Mouse (Mus musculus) midbrain, embryonic 14.5 days (tissue): ENCODE data around the gene Prex1. TPM values are rescaled to one million over a fixed set of nuclear protein-coding genes. Genes with fewer than 3 reads are reported as not detected.
A peak's percentile ranks its signal among the peaks of the same experiment; 100 is the strongest.

Experiments used
- ATAC-seq: fragments of 200-750 bp; cut with Nextera tagmentation; 2 replicates; pipeline ENCODE4 v1.8.0; 2017; ENCODE audit warnings: moderate number of reproducible peaks, moderate library complexity; ENCODE audit not compliant: low FRiP score, low TSS enrichment
- DNase-seq: peaks from one replicate; pipeline ENCODE4 v3.0.0-alpha.2; 2015
- H3K27ac ChIP-seq: fragments of 300-500 bp; sonication (generic); replicated peaks from 2 replicates; pipeline ENCODE4 v1.5.1; 2014; ENCODE audit warnings: mild to moderate bottlenecking, low read depth, low read length, moderate library complexity
- H3K27me3 ChIP-seq: fragments of 300-500 bp; sonication (generic); 2 replicates; pipeline ENCODE4 v1.6.1; 2014; ENCODE audit warnings: low read length, control low read depth, mixed read lengths; ENCODE audit not compliant: control insufficient read depth, insufficient read depth
- H3K36me3 ChIP-seq: fragments of 300-500 bp; sonication (generic); 2 replicates; pipeline ENCODE4 v1.6.1; 2014; ENCODE audit warnings: low read length, control low read depth; ENCODE audit not compliant: control insufficient read depth, insufficient read depth
- H3K4me1 ChIP-seq: fragments of 300-500 bp; sonication (generic); 2 replicates; pipeline ENCODE4 v1.6.1; 2014; ENCODE audit warnings: mild to moderate bottlenecking, antibody characterized with exemption, low read length, control low read depth; ENCODE audit not compliant: control insufficient read depth, insufficient read depth
- H3K4me2 ChIP-seq: fragments of 300-500 bp; sonication (generic); 2 replicates; pipeline ENCODE4 v1.6.1; 2014; ENCODE audit warnings: mild to moderate bottlenecking, low read length, moderate library complexity
- H3K4me3 ChIP-seq: fragments of 300-500 bp; sonication (generic); replicated peaks from 2 replicates; pipeline ENCODE4 v1.5.1; 2014; ENCODE audit warnings: low read depth, low read length
- H3K9ac ChIP-seq: fragments of 300-500 bp; sonication (generic); replicated peaks from 2 replicates; pipeline ENCODE4 v1.6.1; 2014; ENCODE audit warnings: mild to moderate bottlenecking, low read length, moderate library complexity
- H3K9me3 ChIP-seq: fragments of 300-500 bp; sonication (generic); 2 replicates; pipeline ENCODE4 v1.6.1; 2016; ENCODE audit warnings: low read length, control low read depth, mixed read lengths; ENCODE audit not compliant: control insufficient read depth
- WGBS: fragments of 180-500 bp; shearing (Covaris S2); extraction: QIAGEN DNeasy Blood & Tissue Kit; methylation state at CpG from one replicate; pipeline ENCODE4 v1.1.7; 2014; 5-methylcytosine and 5-hydroxymethylcytosine counted together
- polyA plus RNA-seq: library from polyadenylated mRNA; unstranded; fragments of >200 nt; fragmentation: Nextera tagmentation; extraction: Ambion mirVana; gene quantifications from 2 replicates; pipeline ENCODE4 v1.2.1, GENCODE M21; 2014

Prex1 gene
- polyA plus RNA-seq, 1 experiment from 2014 or later, result 24.2 TPM

DNA sequence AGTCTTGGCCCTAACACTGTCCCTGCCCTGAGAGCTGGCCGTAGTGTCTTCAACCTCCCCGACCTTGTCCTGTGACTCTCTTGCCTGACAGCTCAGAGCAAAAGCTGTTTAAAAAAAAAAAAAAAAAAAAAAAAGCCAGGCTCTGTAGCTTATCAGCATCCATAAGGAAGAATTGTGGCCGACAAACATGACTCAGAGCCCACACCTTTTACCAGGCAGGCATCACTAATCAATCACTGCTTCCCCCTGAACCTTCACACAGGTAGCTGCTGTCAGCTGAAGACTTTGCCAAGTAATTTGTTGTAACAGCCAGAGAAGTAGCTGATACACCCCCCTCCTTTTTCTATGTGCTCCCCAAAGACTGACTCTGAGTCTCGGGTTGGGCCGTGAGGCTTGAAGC, 140.0 kb downstream of the Prex1 start:
- WGBS, result 89% methylated on average over 5 of the region's 5 CpGs
- H3K27ac ChIP-seq, result no peak overlapping the region
- no peaks in the 10 kb centered on the region for H3K9me3 ChIP-seq
- no peak overlapping the region for H3K4me2 ChIP-seq
- no peaks in the 10 kb centered on the region for H3K4me1 ChIP-seq
- no peaks in the 10 kb centered on the region for H3K27me3 ChIP-seq
- no peak overlapping the region for H3K9ac ChIP-seq
- no peak overlapping the region for H3K4me3 ChIP-seq
- H3K36me3 ChIP-seq, result peaks cover 10% of the 10 kb centered on the region; the same call in 1 of the 2 replicates
- DNase-seq (no peak), ATAC-seq (no peak)

DNA sequence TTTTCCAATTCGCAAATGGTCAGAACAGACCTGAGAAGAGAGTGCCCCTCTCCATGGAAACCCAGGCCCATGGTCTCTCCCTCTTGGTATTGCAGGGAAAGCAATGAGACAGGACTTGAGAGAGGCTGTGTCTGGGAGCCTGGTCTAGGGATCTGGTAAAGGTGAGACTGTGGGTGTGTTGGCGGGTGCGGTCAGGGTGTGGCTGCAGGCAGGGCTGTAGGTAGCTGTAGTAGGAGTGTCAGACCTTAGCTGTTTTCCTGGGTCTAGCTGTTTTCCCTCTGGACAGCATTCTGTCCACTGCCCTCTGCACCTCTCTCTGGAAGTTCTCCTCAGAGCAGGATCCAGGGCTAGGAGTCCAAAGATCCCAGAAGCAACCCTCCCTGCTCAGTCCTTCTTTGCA, 141.3 kb downstream of the Prex1 start:
- Histone ChIP-seq H3K27ac (no peak overlapping the region), H3K4me1 (no peaks in the 10 kb centered on the region), H3K4me3 (no peak overlapping the region), H3K9ac (no peak overlapping the region), H3K9me3 (no peaks in the 10 kb centered on the region), H3K27me3 (no peaks in the 10 kb centered on the region), H3K36me3 (peaks cover 18% of the 10 kb centered on the region; the same call in 1 of the 2 replicates), H3K4me2 (no peak overlapping the region)
- WGBS, result 98% methylated on average over 3 of the region's 3 CpGs
- ATAC-seq (no peak), DNase-seq (no peak)

DNA sequence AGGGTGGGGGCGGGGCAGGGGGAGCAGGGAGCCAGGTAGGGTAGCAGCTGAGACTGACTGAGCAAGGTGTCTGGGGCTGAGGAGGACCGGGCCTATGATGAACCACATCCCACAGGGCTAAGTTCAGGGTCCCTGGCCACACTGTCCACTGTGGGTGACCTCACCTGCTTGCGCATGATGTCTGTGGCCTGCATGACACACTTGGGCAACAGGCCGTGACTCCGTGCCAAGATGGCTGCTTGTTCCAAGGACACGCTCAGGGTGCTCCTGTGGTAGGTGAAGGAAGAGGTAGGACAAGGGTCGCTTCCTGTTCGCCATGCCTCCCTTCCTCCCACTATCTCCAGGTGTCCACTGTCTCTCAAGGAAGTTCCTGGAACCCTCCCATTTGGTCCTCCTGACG, 144.4 kb downstream of the Prex1 start:
- Histone ChIP-seq H3K4me1 (no peaks in the 10 kb centered on the region), H3K4me3 (no peak overlapping the region), H3K36me3 (peaks cover 22% of the 10 kb centered on the region; the same call in 1 of the 2 replicates), H3K9me3 (no peaks in the 10 kb centered on the region), H3K4me2 (no peak overlapping the region), H3K27ac (no peak overlapping the region), H3K9ac (no peak overlapping the region), H3K27me3 (no peaks in the 10 kb centered on the region)
- DNase-seq, result no peak
- 94% methylated on average over 9 of the region's 9 CpGs for WGBS
- ATAC-seq, result no peak

DNA sequence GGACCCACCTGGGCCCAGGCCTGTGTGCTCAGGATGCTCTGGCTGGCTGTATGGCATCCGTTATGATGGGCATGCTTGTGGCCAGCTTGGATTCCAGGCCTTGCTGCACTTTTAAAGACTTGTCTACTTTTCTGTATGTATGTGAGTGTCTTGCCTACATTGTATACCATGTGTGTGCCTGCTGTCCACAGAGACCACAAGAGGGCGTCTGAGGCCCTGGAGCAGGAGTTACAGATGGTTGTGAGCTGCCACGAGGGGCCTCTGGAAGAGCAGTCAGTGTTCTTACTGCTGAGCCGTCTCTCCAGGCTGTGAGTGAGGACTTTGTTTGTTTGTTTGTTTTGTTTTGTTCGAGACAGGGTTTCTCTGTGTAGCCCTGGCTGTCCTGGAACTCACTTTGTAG, 148.1 kb downstream of the Prex1 start:
- Histone ChIP-seq H3K4me2 (no peak overlapping the region), H3K36me3 (peaks cover 17% of the 10 kb centered on the region; the same call in 1 of the 2 replicates), H3K9me3 (no peaks in the 10 kb centered on the region), H3K4me1 (no peaks in the 10 kb centered on the region), H3K27me3 (no peaks in the 10 kb centered on the region), H3K9ac (no peak overlapping the region), H3K4me3 (no peak overlapping the region), H3K27ac (no peak overlapping the region)
- ATAC-seq (no peak), DNase-seq (no peak)
- WGBS, result 82% methylated on average over 5 of the region's 5 CpGs

DNA sequence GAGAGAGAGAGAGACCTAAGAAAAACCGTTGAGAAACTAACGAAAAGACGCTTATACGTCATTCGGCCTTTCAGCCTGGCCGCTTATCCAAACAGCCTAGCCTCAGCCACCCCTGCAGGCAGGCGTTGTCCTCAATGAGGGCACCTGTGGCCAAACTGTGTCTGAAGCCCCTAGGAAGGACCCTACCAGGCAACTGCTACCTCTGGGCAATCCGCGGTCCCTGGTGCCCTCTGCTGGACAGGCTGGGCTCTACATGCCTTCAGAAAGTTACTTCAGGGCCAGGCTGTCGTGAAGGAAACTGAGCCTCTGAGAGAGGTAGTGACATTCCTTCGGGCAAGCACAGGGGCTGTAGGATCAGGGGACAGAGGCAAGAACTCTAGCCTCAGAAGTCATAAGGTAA, 149.2 kb downstream of the Prex1 start:
- no peak overlapping the region for H3K27ac ChIP-seq
- no peaks in the 10 kb centered on the region for H3K27me3 ChIP-seq
- ATAC-seq, result peak; percentile 60; the same call in 1 of the 2 replicates
- no peak overlapping the region for H3K4me3 ChIP-seq
- 7% methylated on average over 11 of the region's 11 CpGs for WGBS
- H3K4me2 ChIP-seq, result no peak overlapping the region
- H3K4me1 ChIP-seq, result peaks cover 4% of the 10 kb centered on the region
- peak; percentile 84 for DNase-seq
- no peak overlapping the region for H3K9ac ChIP-seq
- H3K9me3 ChIP-seq, result no peaks in the 10 kb centered on the region
- H3K36me3 ChIP-seq, result peaks cover 12% of the 10 kb centered on the region; the same call in 1 of the 2 replicates

DNA sequence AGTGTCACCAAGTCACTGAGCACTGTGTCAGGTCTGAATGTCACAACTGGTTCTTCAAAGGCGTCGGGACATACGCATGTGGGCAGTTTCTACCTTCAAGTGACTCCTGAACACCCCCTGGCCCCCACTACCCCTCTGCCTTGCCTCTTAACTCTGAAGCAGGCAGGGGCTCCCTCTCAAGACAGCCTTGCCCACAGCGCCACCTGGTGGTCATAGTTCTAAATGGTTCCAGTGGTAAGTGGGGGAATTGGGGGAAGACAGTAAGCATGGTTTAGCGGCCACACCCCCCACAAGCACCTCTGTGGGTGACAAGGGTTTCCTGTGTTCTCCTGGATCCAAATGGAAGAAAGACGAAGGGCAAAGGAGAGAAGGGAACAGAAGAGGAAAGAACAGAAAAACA, 149.7 kb downstream of the Prex1 start:
- Histone ChIP-seq H3K4me1 (peaks cover 10% of the 10 kb centered on the region), H3K36me3 (peaks cover 12% of the 10 kb centered on the region; the same call in 1 of the 2 replicates), H3K4me2 (no peak overlapping the region), H3K9ac (no peak overlapping the region), H3K9me3 (no peaks in the 10 kb centered on the region), H3K27me3 (no peaks in the 10 kb centered on the region), H3K27ac (no peak overlapping the region), H3K4me3 (no peak overlapping the region)
- ATAC-seq, result peak; percentile 62
- WGBS, result 12% methylated on average over 6 of the region's 6 CpGs
- peak; percentile 93 for DNase-seq

DNA sequence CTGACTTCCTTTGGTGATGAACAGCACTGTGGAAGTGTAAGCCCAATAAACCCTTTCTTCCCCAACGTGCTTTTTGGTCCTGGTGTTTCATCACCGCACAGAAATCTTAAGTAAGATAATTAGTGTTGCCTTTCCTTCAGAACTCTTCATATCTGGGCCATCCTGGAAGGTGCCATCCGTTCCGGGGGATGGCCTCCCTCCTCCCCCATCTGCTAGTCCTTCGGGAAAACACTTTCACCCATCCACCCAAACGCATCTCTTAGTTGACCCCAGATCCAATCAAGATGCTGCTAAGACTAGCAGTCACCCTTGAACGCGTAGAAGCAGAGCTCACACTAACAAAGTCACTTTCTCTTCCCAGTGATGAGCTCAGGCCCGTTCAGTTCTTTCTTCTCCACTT, 150.6 kb downstream of the Prex1 start:
- ATAC-seq, result no peak
- no peaks in the 10 kb centered on the region for H3K9me3 ChIP-seq
- H3K9ac ChIP-seq, result no peak overlapping the region
- H3K4me3 ChIP-seq, result no peak overlapping the region
- DNase-seq, result no peak
- H3K36me3 ChIP-seq, result peaks cover 11% of the 10 kb centered on the region; the same call in 1 of the 2 replicates
- no peaks in the 10 kb centered on the region for H3K27me3 ChIP-seq
- no peak overlapping the region for H3K27ac ChIP-seq
- no peak overlapping the region for H3K4me2 ChIP-seq
- 91% methylated on average over 9 of the region's 9 CpGs for WGBS
- H3K4me1 ChIP-seq, result peaks cover 18% of the 10 kb centered on the region

DNA sequence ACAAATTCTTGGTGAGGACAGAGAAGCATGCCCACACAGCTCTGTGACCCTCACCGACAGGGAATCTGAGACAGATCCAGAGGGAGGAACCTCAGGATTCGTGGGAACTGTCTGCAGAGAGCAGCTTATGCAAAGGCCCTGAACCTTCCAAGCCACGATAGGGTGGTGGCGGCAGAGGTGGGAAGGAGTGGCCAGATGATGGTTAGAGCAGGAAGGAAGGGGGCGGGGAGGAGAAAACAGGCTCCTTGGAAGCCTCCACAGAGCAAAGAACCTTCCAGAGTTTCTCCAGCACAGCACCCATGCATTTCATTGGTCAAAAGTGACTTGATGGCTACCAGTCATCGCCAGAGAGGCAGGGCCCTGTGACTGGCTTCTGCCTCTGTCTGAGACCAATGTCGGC, 151.9 kb downstream of the Prex1 start:
- Histone ChIP-seq H3K27me3 (no peaks in the 10 kb centered on the region), H3K4me3 (no peak overlapping the region), H3K36me3 (no peaks in the 10 kb centered on the region), H3K4me1 (peaks cover 22% of the 10 kb centered on the region), H3K27ac (no peak overlapping the region), H3K9me3 (no peaks in the 10 kb centered on the region), H3K9ac (no peak overlapping the region), H3K4me2 (no peak overlapping the region)
- DNase-seq, result no peak
- ATAC-seq, result no peak
- WGBS, result 72% methylated on average over 7 of the region's 7 CpGs

DNA sequence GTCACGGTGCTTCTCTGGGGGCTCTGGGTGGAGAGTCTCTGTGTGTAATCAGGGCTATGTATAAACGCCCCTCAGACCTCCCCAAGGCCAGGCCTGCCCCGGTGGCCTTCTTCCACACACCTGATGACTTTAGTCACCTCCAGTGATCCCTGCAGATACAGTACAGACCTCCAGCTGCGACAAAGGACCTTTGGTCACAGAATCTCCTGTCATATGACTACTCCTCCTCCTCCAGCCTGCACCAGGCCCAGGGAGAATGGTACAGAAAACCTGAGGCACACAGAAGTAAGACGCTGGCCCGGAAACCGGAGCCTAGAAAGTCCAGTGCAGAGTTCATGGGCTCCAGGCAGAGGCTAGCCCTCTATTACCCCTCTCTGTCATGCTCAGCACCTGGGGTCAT, 152.8 kb downstream of the Prex1 start:
- Histone ChIP-seq H3K9ac (no peak overlapping the region), H3K36me3 (no peaks in the 10 kb centered on the region), H3K9me3 (no peaks in the 10 kb centered on the region), H3K4me1 (peaks cover 22% of the 10 kb centered on the region), H3K27me3 (no peaks in the 10 kb centered on the region), H3K27ac (no peak overlapping the region), H3K4me2 (no peak overlapping the region), H3K4me3 (no peak overlapping the region)
- ATAC-seq (no peak), DNase-seq (no peak)
- 94% methylated on average over 7 of the region's 7 CpGs for WGBS
